In the genomic region with DNA sequence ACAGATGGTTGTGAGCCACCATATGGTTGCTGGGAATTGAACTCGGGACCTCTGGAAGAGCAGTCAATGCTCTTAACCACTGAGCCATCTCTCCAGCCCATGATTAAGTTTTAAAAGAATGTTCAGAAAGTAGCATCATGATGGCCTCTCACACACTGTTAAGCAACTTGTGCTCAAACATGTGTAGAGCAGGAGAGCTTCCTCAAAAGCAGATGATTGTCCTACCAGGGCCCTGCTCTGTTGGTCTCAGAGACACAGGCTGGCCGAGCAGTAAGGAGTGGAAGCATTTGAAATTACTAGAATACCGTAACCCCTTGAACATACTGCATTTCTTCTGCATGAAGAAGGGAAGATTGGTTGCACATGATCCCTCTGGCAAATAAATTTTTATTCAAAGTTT, we compare ENCODE assay signal across 18 mouse cellular contexts. TPM values are rescaled to one million over a fixed set of nuclear protein-coding genes. Genes with fewer than 3 reads are reported as not detected.
"Had no signal": no experiment of that assay in that cellular context is flagged by ENCODE, and none has a peak within 500 bp of the region (broad histone marks: within the 10 kb centered on the region; RNA-seq: fewer than 3 reads in every experiment).

No protein-coding gene starts in this region.

- H3K4me1 ChIP-seq: midbrain, embryonic 10.5 days; midbrain, embryonic 12.5 days; neural tube, embryonic 12.5 days had no signal

- H3K27me3 ChIP-seq: lung, embryonic 15.5 days; neural tube, embryonic 12.5 days had no signal

- H3K36me3 ChIP-seq: lung, embryonic 15.5 days; midbrain, embryonic 10.5 days; midbrain, embryonic 12.5 days; neural tube, embryonic 12.5 days had no signal

- H3K9ac ChIP-seq: liver, embryonic 14.5 days; lung, embryonic 15.5 days; midbrain, embryonic 12.5 days; neural tube, embryonic 12.5 days had no signal

- H3K4me2 ChIP-seq: liver, embryonic 11.5 days; lung, embryonic 15.5 days; midbrain, embryonic 12.5 days; neural tube, embryonic 12.5 days had no signal

- DNase-seq: lung, adult 2 months; lung, postnatal 14 days; lung, postnatal 36 days; midbrain, embryonic 14.5 days; right cerebral cortex, postnatal 14 days; thymus, adult 2 months; thymus, postnatal 25 days; thymus, postnatal 4 days had no signal

- H3K27ac ChIP-seq: liver, embryonic 14.5 days; lung, embryonic 15.5 days; midbrain, embryonic 10.5 days; midbrain, embryonic 12.5 days; neural tube, embryonic 12.5 days had no signal

- ATAC-seq: lung, postnatal 0 days; midbrain, embryonic 16.5 days had no signal

- H3K9me3 ChIP-seq: lung, embryonic 15.5 days; midbrain, embryonic 10.5 days; midbrain, embryonic 12.5 days; neural tube, embryonic 12.5 days had no signal

- H3K4me3 ChIP-seq: lung, embryonic 15.5 days; midbrain, embryonic 10.5 days; midbrain, embryonic 12.5 days; neural tube, embryonic 12.5 days had no signal

RNA-seq across cellular contexts. Expression of gene Bex6, which starts 20.7 kb away (rescaled TPM):
- total RNA-seq: neutrophil, adult 5-6 weeks had no signal
- polyA plus RNA-seq: lung, adult 2 months; midbrain, embryonic 10.5 days; midbrain, embryonic 12.5 days; midbrain, embryonic 14.5 days; midbrain, embryonic 16.5 days; neural tube, embryonic 12.5 days; neural tube, embryonic 14.5 days had no signal
